Mouse (Mus musculus): ENCODE data around the gene Pak1.
"Not testable (repeated sequence)": the region's sequence is repeated elsewhere in the genome, so short reads cannot be mapped to it uniquely, and the experiment has no call there.

The Pak1 gene

DNA sequence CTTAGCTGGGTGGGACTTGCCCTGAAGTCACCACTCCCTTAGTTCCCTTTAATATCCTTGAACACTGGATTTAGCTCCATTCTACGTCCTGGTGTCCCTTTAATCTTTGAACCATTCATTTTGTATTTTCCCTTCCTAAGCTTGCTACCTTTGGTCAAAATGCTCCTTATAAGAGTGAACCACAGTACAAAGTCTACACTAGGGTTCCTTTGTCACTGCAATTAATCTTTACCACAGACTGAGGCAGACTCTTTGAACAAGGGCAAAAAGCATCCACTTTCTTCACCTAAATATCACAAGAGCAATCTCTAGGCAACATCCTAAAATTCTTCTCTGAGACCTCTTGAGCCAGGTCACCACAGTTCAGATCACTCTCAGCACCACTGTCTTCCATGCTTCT is 8.1 kb upstream of the Pak1 start:
- no peak for DNase-seq

DNA sequence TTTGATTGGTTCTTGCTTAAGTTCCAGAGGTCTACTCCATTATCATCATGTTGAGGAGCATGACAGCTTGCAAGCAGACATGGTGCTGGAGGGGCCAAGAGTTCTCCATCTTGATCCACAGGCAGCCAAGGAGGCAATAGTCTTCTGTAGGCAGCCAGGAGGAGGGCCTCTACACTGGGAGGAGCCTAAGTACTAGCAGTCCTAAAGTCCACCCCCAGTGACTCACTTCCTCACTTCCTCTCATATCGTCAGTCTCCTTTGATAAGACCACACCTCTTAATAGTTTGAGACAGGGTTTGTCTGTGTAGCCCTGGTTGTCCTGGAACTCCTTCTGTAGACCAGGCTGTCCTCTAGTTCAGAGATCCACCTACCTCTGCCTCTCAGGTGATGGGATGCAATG is 7.5 kb upstream of the Pak1 start:
- no peak for DNase-seq

DNA sequence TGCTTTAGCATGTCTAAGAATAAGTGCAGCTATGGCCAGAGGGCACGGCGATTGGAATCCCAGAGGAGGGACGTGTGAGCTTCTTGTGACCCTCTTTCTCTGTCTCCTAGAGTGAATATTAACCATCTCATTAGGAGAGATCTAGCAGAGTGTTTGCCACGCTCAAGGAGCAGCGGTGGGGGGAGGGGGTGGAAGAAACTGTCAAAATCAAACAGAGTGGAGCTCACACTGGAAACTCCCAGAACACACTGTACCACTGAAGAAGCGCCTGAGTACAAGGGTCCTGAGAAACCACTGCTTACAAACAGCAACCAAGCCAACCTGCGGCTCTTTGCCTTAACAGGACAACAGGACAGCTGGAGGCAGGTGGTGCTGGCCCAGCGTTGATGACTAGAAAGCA is 6.8 kb upstream of the Pak1 start:
- DNase-seq = no peak

DNA sequence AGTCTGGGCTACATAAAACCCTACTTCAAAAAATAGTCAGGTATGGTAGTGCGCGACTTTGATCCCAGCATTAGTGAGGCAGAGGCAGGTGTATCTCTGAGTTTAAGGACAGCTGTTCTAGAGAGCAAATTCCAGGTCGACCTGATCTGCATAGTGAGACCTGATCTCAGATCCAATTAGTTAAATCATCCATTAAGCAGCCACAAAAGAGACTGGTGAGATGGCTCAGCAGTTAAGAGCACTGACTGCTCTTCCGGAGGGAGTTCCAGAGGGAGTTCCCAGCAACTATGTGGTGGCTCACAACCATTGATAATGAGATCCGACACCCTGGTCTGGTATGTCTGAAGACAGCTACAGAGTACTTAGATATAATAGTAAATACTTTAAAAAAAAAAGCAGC is 4.8 kb upstream of the Pak1 start:
- DNase-seq = no peak

DNA sequence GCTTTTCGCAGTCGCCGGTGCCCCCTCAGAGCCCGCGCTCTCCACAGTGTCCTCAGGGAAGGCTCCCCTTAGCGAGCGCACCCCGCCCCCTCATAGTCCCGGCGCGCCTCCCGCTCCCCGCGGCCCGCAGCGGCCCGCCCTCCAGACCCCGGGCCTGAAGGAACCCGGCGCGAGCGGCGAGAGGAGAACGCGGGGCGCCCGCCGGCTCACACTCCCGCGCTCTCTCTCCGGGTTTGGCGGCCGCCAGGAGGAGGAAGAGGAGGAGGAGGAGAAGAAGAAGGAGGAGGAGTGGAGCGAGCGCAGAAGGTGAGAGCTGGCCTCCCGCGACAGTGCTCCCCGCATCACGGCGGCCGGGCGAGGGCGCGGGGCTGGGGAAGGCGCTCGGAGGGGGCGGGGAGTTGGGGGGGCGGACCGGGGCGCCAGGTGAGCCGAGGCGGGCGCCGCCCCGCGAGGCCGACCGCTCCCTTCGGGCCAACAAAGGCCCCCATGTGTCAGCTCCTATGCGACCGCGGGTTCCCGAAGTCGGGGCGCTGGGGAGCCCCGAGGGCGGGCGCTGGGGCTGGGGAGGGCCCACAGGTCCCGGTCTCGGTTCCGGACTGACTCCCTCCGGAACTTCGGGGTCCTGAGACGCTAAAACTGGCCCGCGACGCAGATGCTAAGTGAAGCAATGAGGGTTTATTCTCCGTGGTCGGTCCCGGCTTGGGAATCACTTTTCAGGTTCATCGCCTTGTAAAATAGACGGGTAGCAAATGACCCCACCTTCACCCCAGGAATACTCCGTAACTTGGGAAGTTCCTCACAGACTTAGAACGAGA is 535 bp downstream of the Pak1 start:
- DNase-seq = no peak

DNA sequence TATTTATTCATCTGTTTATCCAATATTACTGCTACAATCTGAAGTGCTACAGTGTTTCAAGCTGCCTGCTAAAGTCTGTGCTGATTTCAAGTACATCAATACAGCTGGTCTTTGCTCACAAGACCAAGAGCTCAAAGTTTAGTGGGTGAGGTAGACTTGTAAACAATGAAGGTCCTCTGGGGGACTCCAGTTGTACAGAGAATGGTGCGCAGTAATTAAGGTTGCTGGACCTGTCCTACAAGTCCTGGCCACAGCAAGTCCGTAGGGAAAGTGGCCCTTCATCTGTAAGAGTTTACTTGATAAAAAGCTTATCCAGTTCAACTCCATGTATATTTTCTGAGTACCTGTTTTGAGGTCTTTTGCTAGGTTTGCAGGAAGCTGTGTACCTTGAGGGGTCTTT is 1.9 kb downstream of the Pak1 start:
- no peak for DNase-seq

DNA sequence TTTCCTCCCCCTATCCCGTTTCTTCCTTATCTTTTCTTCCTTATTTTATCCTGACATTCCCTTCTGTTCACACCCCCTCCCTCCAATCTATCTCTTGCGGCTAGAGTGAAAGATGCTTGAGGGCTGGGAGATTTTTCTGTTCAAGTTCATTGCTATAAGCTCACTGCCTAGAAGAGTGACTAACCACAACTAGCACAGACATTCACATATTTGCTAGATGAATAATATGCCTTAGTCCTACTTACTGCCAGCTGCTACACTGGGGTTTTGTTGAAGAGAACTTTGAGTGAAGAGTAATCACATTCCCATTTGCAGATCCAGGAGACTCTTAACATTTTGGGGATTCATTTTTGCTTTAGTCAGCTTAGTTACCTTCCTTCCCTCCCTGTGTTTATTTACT is 4.0 kb downstream of the Pak1 start:
- DNase-seq = no peak

DNA sequence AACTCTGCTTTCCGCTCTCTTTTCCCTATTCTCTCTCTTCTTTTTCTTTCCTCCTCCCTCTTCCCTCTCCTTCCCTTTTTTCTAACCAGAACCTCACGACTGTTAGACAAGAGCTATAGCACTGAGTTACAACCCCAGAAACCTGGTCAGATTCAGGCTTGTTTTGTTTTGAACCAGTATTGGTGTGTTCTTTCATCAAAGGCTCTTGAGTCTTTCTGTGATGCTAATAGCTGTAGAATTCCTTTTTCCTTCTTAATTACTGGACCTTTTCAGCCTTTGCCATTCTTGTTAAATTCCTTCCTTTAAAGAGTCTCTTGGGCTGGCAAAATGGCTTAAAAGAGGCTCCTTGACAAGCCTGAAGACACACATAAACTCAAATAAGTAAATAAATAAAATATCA is 14.8 kb downstream of the Pak1 start:
- no peak for DNase-seq

DNA sequence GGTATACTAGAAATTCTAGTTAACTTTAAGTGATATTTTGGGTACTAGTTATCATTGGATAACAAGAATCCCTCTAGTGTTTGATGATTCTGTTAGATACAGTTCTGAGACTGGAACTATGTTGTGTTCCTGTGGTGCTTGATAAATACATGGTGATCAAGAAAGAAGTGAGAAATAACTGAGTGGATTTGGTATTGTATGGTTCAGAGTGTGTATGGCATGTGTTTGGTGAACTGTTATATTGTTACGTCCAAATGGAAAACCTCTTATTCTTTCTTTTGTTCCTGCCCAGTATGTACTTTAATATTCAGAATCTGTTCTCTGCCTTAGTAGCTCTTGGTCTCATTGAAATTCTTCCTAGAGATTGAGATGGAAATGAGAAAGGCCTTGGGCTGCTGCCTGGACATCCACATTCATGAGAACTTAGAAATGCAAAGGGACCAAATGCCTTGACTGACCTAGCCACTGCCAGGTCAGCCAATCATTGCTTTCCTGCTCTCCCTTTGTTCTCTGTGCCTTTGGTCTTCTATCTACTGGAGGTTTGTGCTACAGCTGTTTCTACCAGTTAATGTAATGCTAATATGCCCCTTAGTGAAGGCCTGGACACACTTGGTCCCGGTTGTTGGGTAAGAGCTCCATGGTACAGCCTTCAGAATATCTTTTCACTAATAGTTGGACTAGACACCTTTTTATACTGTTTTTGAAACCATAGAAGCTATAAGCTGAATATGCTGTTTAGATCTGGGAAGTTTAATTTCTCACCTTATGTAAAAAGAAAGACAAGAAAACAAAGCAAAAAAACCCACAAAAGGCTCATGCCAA is 16.1 kb downstream of the Pak1 start:
- no peak for DNase-seq

DNA sequence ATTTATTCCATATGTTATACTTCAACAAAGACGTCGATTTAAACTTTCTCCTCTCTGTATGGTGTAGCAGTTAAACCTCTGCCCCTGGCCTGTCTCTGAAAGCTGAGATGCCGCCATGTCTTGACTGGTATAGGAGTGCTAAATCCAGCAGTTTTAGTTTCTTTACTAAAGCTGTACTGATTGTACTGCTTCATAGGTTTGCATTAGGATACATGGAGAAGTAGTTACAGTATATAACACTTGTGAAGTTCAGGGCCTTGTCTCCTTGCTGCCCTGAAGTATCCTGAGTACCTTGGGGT is 16.7 kb downstream of the Pak1 start:
- no peak for DNase-seq

DNA sequence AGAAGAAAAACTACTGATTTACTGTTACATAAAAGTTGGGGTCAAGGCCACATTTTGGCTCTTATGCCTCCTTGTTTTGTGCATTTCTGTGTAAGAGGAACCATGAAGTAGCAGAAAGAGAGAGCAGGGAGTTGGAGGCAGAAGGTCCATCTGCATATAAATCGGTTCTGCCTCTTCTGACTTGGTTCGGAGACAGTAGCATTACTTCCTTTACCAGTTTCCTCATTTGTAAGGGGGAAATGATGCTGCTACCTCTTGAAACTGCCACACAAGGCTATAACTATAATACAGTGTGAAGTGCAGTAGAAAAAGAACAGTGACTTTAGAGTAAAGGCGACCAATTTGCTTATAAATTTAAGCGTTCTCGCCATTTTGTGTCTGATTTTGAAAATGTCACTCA is 21.0 kb downstream of the Pak1 start:
- no peak for DNase-seq

DNA sequence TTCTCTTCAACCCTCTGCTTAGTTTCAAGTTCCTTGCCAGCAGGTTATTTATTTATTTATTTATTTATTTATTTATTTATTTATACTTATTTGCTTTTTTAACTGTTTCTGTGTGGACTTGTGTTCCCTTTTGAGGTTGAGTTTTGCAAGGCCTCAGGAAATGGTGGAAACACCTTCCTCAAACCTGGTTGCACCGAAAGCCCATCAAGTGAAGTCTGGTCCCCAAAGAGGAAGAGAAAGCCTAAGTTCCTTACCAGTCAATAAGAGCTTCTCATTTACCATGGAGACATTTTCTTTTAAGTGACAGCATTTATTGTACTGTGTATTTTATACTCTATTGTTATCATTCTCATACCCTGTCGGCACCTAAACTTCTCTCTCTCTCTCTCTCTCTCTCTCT is 33.5 kb downstream of the Pak1 start:
- DNase-seq = no peak

DNA sequence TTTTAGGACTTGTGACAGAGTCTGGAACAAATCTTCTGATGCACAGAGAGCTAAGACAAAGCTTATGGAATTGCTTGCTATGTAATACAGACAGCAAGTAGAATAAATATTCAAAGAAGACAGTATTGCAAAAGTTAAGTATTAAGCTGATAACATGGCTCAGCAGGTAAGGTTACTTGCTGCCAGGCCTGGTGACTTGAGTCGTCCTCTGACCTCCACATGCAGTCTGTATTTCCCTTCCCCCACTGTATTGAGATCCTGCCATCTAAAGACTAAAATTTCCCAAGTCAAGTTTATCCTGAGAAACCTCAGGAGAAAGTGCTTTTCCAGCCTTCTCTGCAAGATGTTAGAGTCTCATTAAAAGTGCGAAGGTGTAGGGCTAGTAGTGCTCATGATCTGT is 40.8 kb downstream of the Pak1 start:
- DNase-seq = no peak

DNA sequence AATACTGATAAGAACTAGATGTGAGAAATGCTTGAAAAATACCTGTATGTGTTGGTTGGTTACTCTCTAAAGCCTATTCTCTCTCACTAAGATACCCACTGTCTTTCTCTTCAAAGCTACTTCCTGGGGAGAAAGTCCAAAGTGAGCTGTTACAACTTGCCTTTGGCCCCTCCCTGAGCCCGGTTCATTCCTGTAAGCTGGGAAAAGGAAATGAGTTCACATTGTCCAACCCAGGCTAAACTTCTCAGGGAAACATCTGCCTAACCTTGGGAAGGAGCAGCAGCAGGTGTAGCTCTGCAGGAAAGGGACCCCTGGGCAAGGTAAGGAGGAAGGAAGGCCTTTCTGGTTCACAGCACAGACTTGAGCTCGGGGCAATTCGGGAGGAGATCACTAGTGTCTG is 42.4 kb downstream of the Pak1 start:
- no peak for DNase-seq

DNA sequence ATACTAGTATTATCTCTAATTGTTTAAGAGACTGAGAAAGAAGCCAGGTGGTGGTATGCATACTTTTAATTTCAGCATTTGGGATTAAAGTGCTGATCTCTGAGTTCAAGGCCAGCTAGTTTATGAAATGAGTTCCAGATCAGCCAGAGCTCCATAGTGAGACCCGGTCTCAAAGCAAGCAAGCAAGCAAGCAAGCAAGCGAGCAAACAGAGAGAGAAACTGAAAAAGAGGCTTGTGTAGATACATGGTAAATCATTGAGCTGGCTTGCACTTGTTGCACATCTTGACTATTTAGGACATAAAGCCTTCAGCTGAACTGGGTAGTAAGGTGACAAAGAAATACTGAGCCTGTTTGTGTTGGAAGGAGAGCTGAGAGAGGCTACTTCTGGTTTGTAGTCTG is 44.6 kb downstream of the Pak1 start:
- DNase-seq = no peak

DNA sequence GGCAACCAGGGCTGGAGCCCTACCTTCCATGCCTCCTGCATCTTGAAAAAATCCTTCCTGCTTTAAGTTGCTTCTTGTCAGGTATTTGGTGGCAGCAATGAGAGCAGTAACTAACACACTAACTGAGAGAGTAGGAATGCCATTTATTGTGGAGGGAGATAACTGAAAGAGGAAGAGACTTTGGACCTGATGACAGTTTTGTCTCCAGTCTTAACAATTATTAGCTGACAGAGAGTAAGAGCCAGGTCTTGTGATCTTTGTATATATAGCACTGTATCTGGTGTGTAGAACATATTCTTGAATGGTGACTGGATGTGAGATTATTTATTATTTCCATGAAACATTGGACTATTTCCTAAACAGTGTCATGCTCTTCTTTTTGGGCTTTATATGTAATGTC is 50.2 kb downstream of the Pak1 start:
- DNase-seq = no peak

DNA sequence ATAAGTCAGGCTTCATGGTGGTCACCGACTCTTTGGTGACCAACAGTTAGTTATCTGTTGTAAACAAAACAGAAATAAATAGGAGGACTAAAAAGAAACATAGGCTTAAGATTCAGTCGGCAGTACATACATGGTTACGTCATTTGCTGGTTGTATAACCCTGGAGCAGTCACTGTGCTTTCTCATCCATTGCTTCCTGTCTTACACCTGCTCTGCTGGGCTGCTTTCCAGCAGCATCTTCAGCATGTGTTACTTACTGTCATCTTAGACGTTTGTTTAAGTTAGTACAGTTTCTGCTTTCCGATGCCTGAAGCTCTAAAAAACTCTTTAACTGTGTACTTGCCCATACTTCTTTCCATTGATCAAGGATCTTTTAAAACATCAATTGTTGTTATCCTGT is 53.0 kb downstream of the Pak1 start:
- peak; percentile 41 to 60 for DNase-seq

DNA sequence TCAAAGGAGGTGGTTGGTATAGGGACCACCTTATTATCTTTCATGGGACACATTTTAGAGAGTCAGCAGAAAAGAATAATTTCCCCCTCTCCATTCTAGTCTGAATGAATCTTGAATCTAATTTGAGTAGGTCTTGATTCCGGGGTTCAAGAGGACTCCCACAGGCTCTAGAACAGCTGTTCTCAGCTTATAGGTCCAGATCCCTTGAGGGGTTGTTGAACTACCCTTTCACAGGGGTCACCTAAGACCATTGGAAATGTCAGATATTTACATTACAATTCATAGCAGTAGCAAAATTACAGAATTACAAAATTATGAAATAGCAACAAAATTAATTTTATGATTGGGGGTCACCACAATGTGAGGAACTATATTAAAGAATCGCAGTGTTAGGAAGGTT is 54.0 kb downstream of the Pak1 start:
- no peak for DNase-seq

DNA sequence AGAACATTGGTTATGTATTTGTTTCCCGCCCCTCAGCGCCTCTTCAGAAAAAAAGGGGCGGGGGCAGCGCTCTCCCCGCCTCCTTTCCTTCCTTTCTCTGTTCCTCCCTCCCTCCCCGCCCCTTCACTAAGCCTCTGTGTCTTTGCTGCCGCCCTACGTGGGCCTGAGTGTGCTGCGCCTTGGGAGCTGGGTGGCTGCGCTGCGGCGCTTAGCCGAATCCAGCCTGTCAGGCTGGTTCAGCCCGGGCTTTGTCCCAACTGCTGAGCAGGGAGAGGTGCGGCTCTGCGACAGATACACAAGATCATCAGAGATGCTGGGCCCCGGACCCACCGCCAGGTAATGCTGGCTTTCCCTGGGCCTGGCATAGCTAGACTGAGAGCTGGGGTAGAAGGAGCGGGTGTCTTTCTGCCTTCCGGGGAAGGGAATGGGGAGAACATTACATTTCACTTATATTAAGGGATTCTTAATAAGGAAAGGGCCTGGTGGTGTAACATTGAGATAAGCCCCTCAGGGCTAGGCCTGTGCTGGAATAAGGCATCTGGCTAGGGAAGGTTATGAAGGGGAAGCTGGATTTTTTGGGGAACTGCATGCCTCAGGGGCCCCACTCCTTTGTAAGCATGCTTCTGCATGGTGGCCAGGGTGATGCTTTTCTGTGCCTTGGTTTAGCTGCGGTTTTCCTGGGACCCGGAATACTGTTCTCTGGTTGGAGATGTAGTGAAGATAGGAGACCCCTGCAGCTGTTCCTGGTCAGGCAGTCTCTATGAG is 54.6 kb downstream of the Pak1 start:
- peak; percentile 92 to 93 for DNase-seq

DNA sequence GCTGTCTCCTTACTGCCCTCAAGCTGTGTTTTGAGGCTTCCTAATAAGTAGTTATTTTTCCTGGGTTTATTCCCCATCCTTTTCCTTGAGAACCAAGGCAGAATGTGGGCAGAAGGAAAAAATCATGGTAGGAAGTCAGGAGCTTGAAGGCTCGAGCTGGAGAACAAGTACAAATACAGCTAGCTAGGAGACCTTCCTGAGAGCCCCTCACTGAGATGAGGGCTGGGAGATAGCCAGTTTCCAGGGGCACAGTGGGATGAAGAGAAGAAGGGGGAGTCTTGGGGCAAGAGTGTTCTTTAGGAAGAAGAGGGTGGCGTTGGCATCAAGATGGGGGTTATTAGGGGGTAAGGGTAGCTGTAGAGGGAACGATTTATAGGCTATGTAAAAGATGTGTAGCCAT is 56.1 kb downstream of the Pak1 start:
- DNase-seq = peak; percentile 28 to 44

DNA sequence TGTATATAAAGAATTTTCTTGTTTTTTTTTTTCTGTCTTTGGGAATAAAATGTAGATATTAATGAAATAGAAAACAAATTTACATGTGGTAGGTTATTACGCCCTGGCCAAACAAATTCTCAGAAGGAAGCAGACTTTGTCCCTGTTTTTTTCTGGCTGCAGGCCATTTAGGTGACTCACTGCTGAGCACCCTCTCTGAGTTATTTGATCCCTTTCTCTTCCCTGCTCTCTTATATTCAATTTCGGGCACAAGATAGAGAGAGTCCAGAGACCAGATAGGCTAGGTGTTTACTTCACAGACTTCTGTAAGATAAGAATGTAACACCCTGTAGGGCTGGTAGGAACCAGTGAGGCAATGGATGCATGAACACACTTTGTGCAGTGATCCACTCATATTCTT is 57.2 kb downstream of the Pak1 start:
- peak; percentile 69 to 83 for DNase-seq

DNA sequence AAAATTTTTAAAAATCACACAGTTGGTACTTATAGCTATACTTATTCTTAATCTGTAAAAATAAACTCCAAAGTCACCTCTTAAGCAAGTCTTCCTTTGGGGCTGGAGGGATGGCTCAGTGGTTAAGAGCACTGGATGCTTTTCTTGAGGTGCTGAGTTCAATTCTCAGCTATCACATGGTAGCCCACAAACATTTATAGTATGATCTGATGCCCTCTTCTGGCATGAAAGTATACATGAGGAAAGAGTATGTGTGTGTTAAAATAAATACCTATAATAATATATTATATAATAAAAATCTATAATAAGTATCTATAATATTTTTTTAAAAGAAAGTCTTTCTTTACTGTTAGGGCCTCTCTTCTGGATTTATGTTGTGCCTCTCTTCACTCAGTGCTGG is 58.2 kb downstream of the Pak1 start:
- DNase-seq = no peak

DNA sequence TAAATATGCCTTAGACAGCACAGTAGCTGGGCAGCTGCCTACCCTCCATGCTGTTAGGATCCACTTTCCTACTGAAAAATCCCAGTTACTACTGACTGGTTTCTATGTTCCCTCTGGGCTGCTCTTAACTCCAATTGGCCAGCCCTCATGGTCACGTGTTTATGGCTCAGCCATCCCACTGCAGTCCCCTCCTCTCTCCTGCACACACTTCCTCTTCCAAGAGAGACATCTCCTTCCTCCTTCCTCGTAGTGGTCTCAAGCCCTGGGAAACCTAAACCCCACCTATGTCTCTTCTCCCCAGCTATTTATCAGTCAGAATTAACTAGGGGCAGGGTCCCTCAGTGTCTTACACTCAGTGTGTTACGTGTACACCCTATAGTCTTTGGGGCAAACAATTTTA is 61.2 kb downstream of the Pak1 start:
- DNase-seq = not testable (repeated sequence)

DNA sequence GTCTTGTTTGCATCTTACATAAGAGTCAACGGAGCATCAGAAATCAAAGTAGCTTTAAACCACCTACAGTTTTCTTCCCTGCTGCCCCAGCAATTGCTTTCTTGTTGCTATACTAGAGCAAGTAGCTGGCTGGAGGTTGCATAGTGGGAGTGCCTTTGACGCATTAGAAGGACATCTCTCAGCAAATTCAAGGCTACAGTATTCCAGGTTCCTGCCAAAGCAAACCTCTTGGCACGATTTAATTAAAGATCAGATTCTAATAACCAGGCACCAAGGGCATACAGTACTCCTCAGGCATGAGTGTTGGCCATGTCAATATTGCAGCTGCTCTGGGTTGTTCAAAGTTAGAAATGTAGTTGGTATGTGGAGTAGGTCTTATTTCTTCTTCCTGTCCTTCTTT is 62.0 kb downstream of the Pak1 start:
- no peak for DNase-seq
